ENCODE assay signal across 32 mouse cellular contexts in the genomic region with DNA sequence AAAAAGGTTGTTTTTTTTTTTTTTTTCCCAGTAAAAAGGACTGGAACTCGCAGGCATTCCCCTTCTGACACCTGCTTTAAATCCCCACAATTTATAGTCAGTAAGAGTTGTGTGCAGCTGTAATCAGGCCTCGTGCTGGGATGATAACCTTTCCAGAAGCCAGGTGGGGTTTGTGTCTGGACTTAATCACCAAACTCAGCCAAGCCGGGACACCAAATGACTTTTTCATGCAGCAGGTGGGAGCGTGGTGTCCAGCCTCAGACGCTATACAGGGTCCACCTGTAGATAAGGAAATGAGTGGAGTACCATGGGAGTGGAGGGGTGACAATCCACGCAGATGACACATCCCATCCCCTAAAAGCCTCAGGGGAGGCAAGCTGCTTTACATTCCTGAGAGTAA.
A peak's percentile ranks its signal among the peaks of the same experiment; 100 is the strongest.
DNase-seq lines count a peak whose midpoint lies in the region; ATAC-seq lines count a peak whose summit lies in the region.
"Had no signal": no experiment of that assay in that cellular context is flagged by ENCODE, and none has a peak within 500 bp of the region (broad histone marks: within the 10 kb centered on the region; RNA-seq: fewer than 3 reads in every experiment).

No protein-coding gene starts in this region.

- no peaks in the 10 kb centered on the region for H3K9me3 ChIP-seq in limb, embryonic 12.5 days
- H3K9me3 ChIP-seq in hindbrain, embryonic 12.5 days (replicated peaks) = no peaks in the 10 kb centered on the region
- H3K9me3 ChIP-seq: embryonic facial prominence, embryonic 13.5 days; forebrain, embryonic 13.5 days; heart, embryonic 12.5 days; liver, embryonic 15.5 days; lung, embryonic 15.5 days had no signal

- H3K27ac ChIP-seq in brown adipose tissue, adult 24 weeks (replicated peaks; ENCODE audit: low read depth, low read length) = peak overlapping the region; percentile 64
- H3K27ac ChIP-seq in limb, embryonic 12.5 days = no peak overlapping the region
- H3K27ac ChIP-seq in hindbrain, embryonic 12.5 days = no peak overlapping the region
- H3K27ac ChIP-seq: embryonic facial prominence, embryonic 13.5 days; forebrain, embryonic 13.5 days; hindbrain, embryonic 14.5 days; layer of hippocampus, adult 2 months; left cerebral cortex, adult 2 months; liver, embryonic 15.5 days; lung, embryonic 15.5 days had no signal

- no peaks in the 10 kb centered on the region for H3K36me3 ChIP-seq in limb, embryonic 12.5 days
- H3K36me3 ChIP-seq in hindbrain, embryonic 12.5 days = no peaks in the 10 kb centered on the region
- H3K36me3 ChIP-seq: embryonic facial prominence, embryonic 13.5 days; heart, embryonic 12.5 days; liver, embryonic 15.5 days; lung, embryonic 15.5 days had no signal

- H3K4me2 ChIP-seq in limb, embryonic 12.5 days = 0 out of 2 replicates have a peak overlapping the region, but pooled peaks have one; percentile 8
- no peak overlapping the region for H3K4me2 ChIP-seq in hindbrain, embryonic 12.5 days (replicated peaks)
- H3K4me2 ChIP-seq: embryonic facial prominence, embryonic 13.5 days; forebrain, embryonic 13.5 days; heart, embryonic 12.5 days; hindbrain, embryonic 14.5 days; liver, embryonic 15.5 days; lung, embryonic 15.5 days; midbrain, embryonic 11.5 days had no signal

- no peak overlapping the region for H3K9ac ChIP-seq in limb, embryonic 12.5 days (replicated peaks)
- no peak overlapping the region for H3K9ac ChIP-seq in hindbrain, embryonic 12.5 days
- H3K9ac ChIP-seq: embryonic facial prominence, embryonic 13.5 days; forebrain, embryonic 13.5 days; heart, embryonic 12.5 days; hindbrain, embryonic 14.5 days; liver, embryonic 15.5 days; lung, embryonic 15.5 days had no signal

- no peak overlapping the region for H3K4me3 ChIP-seq in brown adipose tissue, adult 24 weeks (ENCODE audit: insufficient read depth, low read depth, low read length)
- no peak overlapping the region for H3K4me3 ChIP-seq in limb, embryonic 12.5 days (replicated peaks)
- H3K4me3 ChIP-seq in hindbrain, embryonic 12.5 days = no peak overlapping the region
- H3K4me3 ChIP-seq: embryonic facial prominence, embryonic 13.5 days; erythroblast, embryonic 14.5 days; forebrain, embryonic 13.5 days; heart, embryonic 12.5 days; layer of hippocampus, adult 2 months; left cerebral cortex, adult 2 months; liver, embryonic 15.5 days; lung, embryonic 15.5 days; myocyte had no signal

- DNase-seq in heart, adult 11 months = peak; percentile 87
- DNase-seq in heart, adult 8-10 months (ENCODE audit: low spot score) = no peak
- peak; percentile 19 for DNase-seq in embryo, embryonic 11.5 days (ENCODE audit: low read depth, low spot score)
- DNase-seq in natural killer cell, adult 2 months (ENCODE audit: low spot score in 2 of 2) = no peak
- DNase-seq in frontal cortex, postnatal 10 days (ENCODE audit: low spot score in 2 of 2) = no peak
- DNase-seq: adrenal gland, adult 2 months; adrenal gland, postnatal 36 days; B cell, adult 2 months; cerebellum, adult 2 months; gastrocnemius, postnatal 25 days; heart, adult 18-20 months; heart, postnatal 4 days; kidney, adult 2 months; kidney, postnatal 36 days; retina, postnatal 1 day; right cerebral cortex, postnatal 14 days; thymus, postnatal 4 days had no signal

- 11% methylated on average over 6 of the region's 6 CpGs for WGBS in limb, embryonic 12.5 days
- WGBS in hindbrain, embryonic 12.5 days = 79% methylated on average over 6 of the region's 6 CpGs

- H3K4me1 ChIP-seq in brown adipose tissue, adult 24 weeks (ENCODE audit: control insufficient read depth, insufficient read depth, insufficient read length, low read length) = peaks cover 14% of the 10 kb centered on the region; the same call in 1 of the 2 replicates
- H3K4me1 ChIP-seq in limb, embryonic 12.5 days (replicated peaks) = peaks cover 43% of the 10 kb centered on the region
- no peaks in the 10 kb centered on the region for H3K4me1 ChIP-seq in hindbrain, embryonic 12.5 days
- H3K4me1 ChIP-seq: forebrain, embryonic 13.5 days; liver, embryonic 15.5 days; lung, embryonic 15.5 days had no signal

- ATAC-seq in limb, embryonic 12.5 days (ENCODE audit: insufficient number of reproducible peaks, insufficient read depth, low FRiP score, low TSS enrichment, low read depth) = peak; percentile 58
- ATAC-seq in hindbrain, embryonic 12.5 days (ENCODE audit: low FRiP score) = no peak
- ATAC-seq: forebrain, embryonic 13.5 days; inflammation-experienced regulatory T-cells, adult 6 months had no signal

- H3K27me3 ChIP-seq in limb, embryonic 12.5 days = no peaks in the 10 kb centered on the region
- H3K27me3 ChIP-seq in hindbrain, embryonic 12.5 days = no peaks in the 10 kb centered on the region
- H3K27me3 ChIP-seq: embryonic facial prominence, embryonic 13.5 days; forebrain, embryonic 13.5 days; heart, embryonic 12.5 days; liver, embryonic 15.5 days; lung, embryonic 15.5 days had no signal

Comparison
In these comparisons a context has a peak if more than half of its experiments do, and no peak if none do; other contexts are left out.
1. DNase-seq: peak in heart, adult 11 months (single experiment) and embryo, embryonic 11.5 days (single experiment); none in heart, adult 8-10 months (single experiment), natural killer cell, adult 2 months (0 of 2) and frontal cortex, postnatal 10 days (0 of 2).